ENCODE assay signal across 15 mouse cellular contexts in genomic region chr2:14159756-14160155, GRCm38 (mm10). TPM values are rescaled to one million over a fixed set of nuclear protein-coding genes. Genes with fewer than 3 reads are reported as not detected.
A peak's percentile ranks its signal among the peaks of the same experiment; 100 is the strongest.
DNase-seq lines count a peak whose midpoint lies in the region; ATAC-seq and TF ChIP-seq lines count a peak whose summit lies in the region.
"Had no signal": no experiment of that assay in that cellular context is flagged by ENCODE, and none has a peak within 500 bp of the region (broad histone marks: within the 10 kb centered on the region; RNA-seq: fewer than 3 reads in every experiment).

No protein-coding gene starts in this region.

- no peaks in the 10 kb centered on the region for H3K27me3 ChIP-seq in liver, postnatal 0 days (ENCODE audit: insufficient read depth, low read length)
- no peaks in the 10 kb centered on the region for H3K27me3 ChIP-seq in forebrain, embryonic 16.5 days (replicated peaks; ENCODE audit: control insufficient read depth, insufficient read depth, low read length)
- H3K27me3 ChIP-seq in neural tube, embryonic 14.5 days (ENCODE audit: control insufficient read depth, insufficient read depth, low read length) = no peaks in the 10 kb centered on the region
- H3K27me3 ChIP-seq: limb, embryonic 15.5 days had no signal

- TF ChIP-seq CTCF in liver, postnatal 0 days (IDR thresholded peaks at IDR 0.05; ENCODE audit: low read depth) = peak; percentile 28; the same call in 1 of the 2 replicates

- no peak overlapping the region for H3K27ac ChIP-seq in liver, postnatal 0 days (ENCODE audit: low read depth)
- no peak overlapping the region for H3K27ac ChIP-seq in forebrain, embryonic 16.5 days (ENCODE audit: low read length)
- H3K27ac ChIP-seq in neural tube, embryonic 14.5 days (ENCODE audit: low read depth, low read length) = no peak overlapping the region
- H3K27ac ChIP-seq: limb, embryonic 15.5 days had no signal

- H3K4me3 ChIP-seq in liver, postnatal 0 days (ENCODE audit: low read depth, low read length) = no peak overlapping the region
- H3K4me3 ChIP-seq in forebrain, embryonic 16.5 days (replicated peaks; ENCODE audit: low read length) = no peak overlapping the region
- no peak overlapping the region for H3K4me3 ChIP-seq in neural tube, embryonic 14.5 days (ENCODE audit: low read depth, low read length)
- H3K4me3 ChIP-seq: erythroblast, embryonic 14.5 days; limb, embryonic 15.5 days had no signal

- no peak overlapping the region for H3K4me2 ChIP-seq in liver, postnatal 0 days (ENCODE audit: low read depth, low read length)
- H3K4me2 ChIP-seq in forebrain, embryonic 16.5 days (ENCODE audit: low read length) = no peak overlapping the region
- H3K4me2 ChIP-seq in neural tube, embryonic 14.5 days (ENCODE audit: low read depth, low read length) = no peak overlapping the region
- H3K4me2 ChIP-seq: limb, embryonic 15.5 days had no signal

- no peaks in the 10 kb centered on the region for H3K9me3 ChIP-seq in liver, postnatal 0 days (ENCODE audit: low read length)
- H3K9me3 ChIP-seq in forebrain, embryonic 16.5 days (ENCODE audit: control insufficient read depth, low read length) = no peaks in the 10 kb centered on the region
- H3K9me3 ChIP-seq in neural tube, embryonic 14.5 days (ENCODE audit: control insufficient read depth, low read length) = no peaks in the 10 kb centered on the region
- H3K9me3 ChIP-seq: limb, embryonic 15.5 days had no signal

- no peaks in the 10 kb centered on the region for H3K36me3 ChIP-seq in liver, postnatal 0 days (replicated peaks; ENCODE audit: insufficient read depth, low read length)
- H3K36me3 ChIP-seq in forebrain, embryonic 16.5 days (ENCODE audit: control insufficient read depth, insufficient read depth) = no peaks in the 10 kb centered on the region
- H3K36me3 ChIP-seq in neural tube, embryonic 14.5 days (ENCODE audit: control insufficient read depth, insufficient read depth, low read length) = no peaks in the 10 kb centered on the region
- H3K36me3 ChIP-seq: limb, embryonic 15.5 days had no signal

- peak; percentile 33 for DNase-seq in heart, adult 11 months
- DNase-seq in heart, adult 8-10 months (ENCODE audit: low spot score) = no peak
- no peak for DNase-seq in liver, postnatal 0 days
- no peak for DNase-seq in liver
- DNase-seq in thymus, postnatal 4 days = no peak
- DNase-seq: adrenal gland, postnatal 14 days; right cerebral cortex, adult 18-20 months had no signal

- ATAC-seq in liver, postnatal 0 days = no peak
- 0 out of 2 replicates have a peak, but pooled peaks have one; percentile 54 for ATAC-seq in forebrain, embryonic 16.5 days
- ATAC-seq in neural tube, embryonic 14.5 days (ENCODE audit: low read depth) = 0 out of 2 replicates have a peak, but pooled peaks have one; percentile 22

- no peak overlapping the region for H3K9ac ChIP-seq in liver, postnatal 0 days (replicated peaks)
- no peak overlapping the region for H3K9ac ChIP-seq in forebrain, embryonic 16.5 days (replicated peaks; ENCODE audit: low read depth, low read length)
- H3K9ac ChIP-seq in neural tube, embryonic 14.5 days (replicated peaks; ENCODE audit: low read depth, low read length) = no peak overlapping the region
- H3K9ac ChIP-seq: limb, embryonic 15.5 days had no signal

- no peaks in the 10 kb centered on the region for H3K4me1 ChIP-seq in liver, postnatal 0 days (ENCODE audit: insufficient read depth)
- H3K4me1 ChIP-seq in forebrain, embryonic 16.5 days (replicated peaks; ENCODE audit: control insufficient read depth, insufficient read depth, low read length) = no peaks in the 10 kb centered on the region
- H3K4me1 ChIP-seq in neural tube, embryonic 14.5 days (ENCODE audit: control insufficient read depth, insufficient read depth, low read length) = no peaks in the 10 kb centered on the region
- H3K4me1 ChIP-seq: limb, embryonic 15.5 days had no signal

- no peak for TF ChIP-seq EP300 in liver, postnatal 0 days (IDR thresholded peaks at IDR 0.05; ENCODE audit: low read depth)

- WGBS in liver, postnatal 0 days (ENCODE audit: insufficient replicate concordance) = 78% methylated on average over 2 of the region's 2 CpGs
- 72% methylated on average over 2 of the region's 2 CpGs for WGBS in forebrain, embryonic 16.5 days
- WGBS in neural tube, embryonic 14.5 days = 63% methylated on average over 2 of the region's 2 CpGs

RNA-seq across cellular contexts. Expression of gene Tmem236, which starts 14.6 kb away (rescaled TPM):
- total RNA-seq in heart, adult 8-10 months (2022) = under 1 TPM in 1 of 4 experiments, not detected in 3; 0.08 TPM
- polyA plus RNA-seq in liver, postnatal 0 days (2015; fragmentation: Nextera tagmentation; extraction: Ambion mirVana) = 0.02 TPM in 1 of 2 replicates, not detected in the other
- polyA plus RNA-seq in forebrain, embryonic 16.5 days (2015; fragmentation: Nextera tagmentation; extraction: Ambion mirVana) = 0.09 and 0.19 TPM in 2 replicates
- 0.26 and 0.28 TPM in 2 replicates for polyA plus RNA-seq in neural tube, embryonic 14.5 days (2014; fragmentation: Nextera tagmentation; extraction: Ambion mirVana)
- total RNA-seq: adrenal gland, postnatal 14 days; common myeloid progenitor, adult 5-6 weeks; heart, postnatal 25 days had no signal
- polyA plus RNA-seq: erythroblast, embryonic 14.5 days; gonadal fat pad, adult 2 months; neural tube, embryonic 11.5 days had no signal
